Mouse (Mus musculus): Measurements from ENCODE around the gene Ropn1l. TPM values are rescaled to one million over a fixed set of nuclear protein-coding genes. Genes with fewer than 3 reads are reported as not detected.
A peak's percentile ranks its signal among the peaks of the same experiment; 100 is the strongest.

Gene Ropn1l
- polyA plus RNA-seq, 1 experiment: 10.3 TPM

DNA sequence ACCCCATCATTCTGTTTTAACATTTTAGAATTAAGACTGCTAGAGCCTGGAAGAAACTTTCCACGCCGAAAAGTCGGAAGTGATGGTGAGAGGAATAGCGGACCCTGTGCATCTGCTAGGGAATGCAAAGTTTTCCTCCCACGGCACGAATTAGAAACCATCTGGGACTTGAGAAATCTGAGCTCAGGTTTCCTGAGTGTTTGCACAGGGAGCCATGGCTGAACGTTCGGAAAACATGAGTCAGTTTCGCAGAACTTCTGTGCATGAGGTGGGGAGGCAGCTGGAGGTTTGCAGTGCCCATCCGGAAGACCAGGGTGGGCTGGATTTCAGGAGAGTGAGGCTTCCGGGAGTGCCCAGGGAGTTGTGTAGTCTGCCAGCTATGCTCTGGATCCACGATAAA is 25.0 kb downstream of the Ropn1l start:
- peak overlapping the region; percentile 67 for H3K4me2 ChIP-seq (ENCODE audit: low read depth)
- no peaks in the 10 kb centered on the region for H3K79me2 ChIP-seq (ENCODE audit: control insufficient read depth, insufficient read depth)
- no peak for TF ChIP-seq POLR2AphosphoS2 (IDR thresholded peaks at IDR 0.05; ENCODE audit: insufficient read length, low read depth)
- no peak for TF ChIP-seq E2F4 (IDR thresholded peaks at IDR 0.05; ENCODE audit: insufficient read depth)
- peak; percentile 10 to 73 (median 65) for TF ChIP-seq MYOD1 (IDR thresholded peaks at IDR 0.05; ENCODE audit: control insufficient read depth in 1 of 3, insufficient read length in 2 of 3, low read depth in 2 of 3)
- TF ChIP-seq USF1 (IDR thresholded peaks at IDR 0.05; ENCODE audit: low read depth): no peak
- peak in 1 of 3 experiments; percentile 75 for TF ChIP-seq MYOG (IDR thresholded peaks at IDR 0.05; ENCODE audit: control insufficient read depth in 1 of 3, insufficient read depth in 1 of 3, insufficient read length in 2 of 3, low read depth in 2 of 3)
- 0 out of 2 replicates have a peak, but pooled peaks have one; percentile 24 for TF ChIP-seq CEBPB (IDR thresholded peaks at IDR 0.05; ENCODE audit: insufficient read depth, poor library complexity, severe bottlenecking)
- H3K36me3 ChIP-seq (ENCODE audit: control insufficient read depth, insufficient read depth): no peaks in the 10 kb centered on the region
- H3K27me3 ChIP-seq (ENCODE audit: control insufficient read depth, insufficient read depth, insufficient read length): no peaks in the 10 kb centered on the region
- no peak overlapping the region for H3ac ChIP-seq (ENCODE audit: control insufficient read depth, insufficient read length)
- H3K4me3 ChIP-seq: no peak overlapping the region

- Histone ChIP-seq H3K79me2 (ENCODE audit: control insufficient read depth, insufficient read depth) (no peaks in the 10 kb centered on the region), H3K4me3 (no peak overlapping the region), H3K36me3 (ENCODE audit: control insufficient read depth, insufficient read depth) (no peaks in the 10 kb centered on the region), H3ac (ENCODE audit: control insufficient read depth, insufficient read length) (no peak overlapping the region), H3K27me3 (ENCODE audit: control insufficient read depth, insufficient read depth, insufficient read length) (no peaks in the 10 kb centered on the region), H3K4me2 (ENCODE audit: low read depth) (no peak overlapping the region)
- TF ChIP-seq POLR2A (IDR thresholded peaks at IDR 0.05; ENCODE audit: insufficient read length, low read depth): no peak
- no peak for TF ChIP-seq TCF3 (IDR thresholded peaks at IDR 0.05; ENCODE audit: insufficient read length, low read depth)
- TF ChIP-seq MYOG (IDR thresholded peaks at IDR 0.05; ENCODE audit: control insufficient read depth in 1 of 3, insufficient read depth in 1 of 3, insufficient read length in 2 of 3, low read depth in 2 of 3): no peak
These were observed 26.1 kb downstream of the Ropn1l start for GRCm38 (mm10) chr15:31427390-31427789.

DNA sequence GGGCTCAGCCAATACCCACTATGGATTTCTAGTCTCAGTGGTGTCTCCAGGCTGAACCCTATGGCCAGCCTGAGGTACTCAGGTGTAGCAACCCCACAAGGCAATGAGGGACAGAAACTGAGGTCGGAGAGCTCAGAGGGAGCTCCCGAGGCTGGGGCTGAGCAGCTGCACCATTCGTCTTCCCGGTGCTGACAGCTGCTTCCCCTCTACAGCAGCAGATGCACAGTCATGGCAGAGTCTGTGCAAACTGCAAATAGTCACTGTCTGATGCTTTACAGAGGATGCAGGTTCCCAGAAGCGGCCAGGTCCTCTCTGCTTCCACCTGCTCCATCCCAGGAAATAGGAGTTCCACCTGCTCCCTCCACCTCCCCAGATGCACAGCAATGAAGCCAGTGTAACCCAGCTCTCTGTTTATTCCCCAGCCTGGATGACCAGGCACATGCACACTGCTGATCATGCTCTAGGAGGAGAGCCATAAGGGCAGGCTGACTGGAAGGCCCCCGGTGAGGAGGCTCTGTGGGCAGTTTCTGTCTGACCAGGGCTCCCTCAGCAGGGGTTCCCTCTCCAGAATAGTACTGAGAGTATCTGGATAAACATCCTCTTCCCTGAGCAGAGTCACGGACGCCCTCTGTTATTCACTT is 27.4 kb downstream of the Ropn1l start:
- no peaks in the 10 kb centered on the region for H3K79me2 ChIP-seq (ENCODE audit: control insufficient read depth, insufficient read depth)
- peak overlapping the region; percentile 57 for H3K4me2 ChIP-seq (ENCODE audit: low read depth)
- no peak overlapping the region for H3ac ChIP-seq (ENCODE audit: control insufficient read depth, insufficient read length)
- TF ChIP-seq MYOD1 (IDR thresholded peaks at IDR 0.05; ENCODE audit: control insufficient read depth in 1 of 3, insufficient read length in 2 of 3, low read depth in 2 of 3): peak; percentile 92 to 99 (median 99)
- TF ChIP-seq E2F4 (IDR thresholded peaks at IDR 0.05; ENCODE audit: insufficient read depth): no peak
- TF ChIP-seq CEBPB (IDR thresholded peaks at IDR 0.05; ENCODE audit: insufficient read depth, poor library complexity, severe bottlenecking): no peak
- peak; percentile 97 for TF ChIP-seq TCF3 (IDR thresholded peaks at IDR 0.05; ENCODE audit: insufficient read length, low read depth)
- no peak for TF ChIP-seq REST (IDR thresholded peaks at IDR 0.05; ENCODE audit: insufficient read depth, insufficient read length)
- no peak for TF ChIP-seq USF1 (IDR thresholded peaks at IDR 0.05; ENCODE audit: low read depth)
- TF ChIP-seq SRF (IDR thresholded peaks at IDR 0.05; ENCODE audit: control insufficient read depth, insufficient read length, low read depth): no peak
- peak; percentile 93 for TF ChIP-seq TCF12 (IDR thresholded peaks at IDR 0.05; ENCODE audit: insufficient read depth, poor library complexity, severe bottlenecking)
- TF ChIP-seq MYOG (IDR thresholded peaks at IDR 0.05; ENCODE audit: control insufficient read depth in 1 of 3, insufficient read depth in 1 of 3, insufficient read length in 2 of 3, low read depth in 2 of 3): peak; percentile 94 to 99 (median 98)
- no peak for TF ChIP-seq POLR2AphosphoS2 (IDR thresholded peaks at IDR 0.05; ENCODE audit: insufficient read length, low read depth)
- no peak for TF ChIP-seq POLR2A (IDR thresholded peaks at IDR 0.05; ENCODE audit: insufficient read length, low read depth)
- no peak for TF ChIP-seq MAX (IDR thresholded peaks at IDR 0.05; ENCODE audit: low read depth)
- no peak overlapping the region for H3K4me3 ChIP-seq
- H3K36me3 ChIP-seq (ENCODE audit: control insufficient read depth, insufficient read depth): no peaks in the 10 kb centered on the region
- H3K27me3 ChIP-seq (ENCODE audit: control insufficient read depth, insufficient read depth, insufficient read length): no peaks in the 10 kb centered on the region

- Histone ChIP-seq H3K79me2 (ENCODE audit: control insufficient read depth, insufficient read depth) (no peaks in the 10 kb centered on the region), H3K4me2 (ENCODE audit: low read depth) (no peak overlapping the region), H3K27me3 (ENCODE audit: control insufficient read depth, insufficient read depth, insufficient read length) (no peaks in the 10 kb centered on the region), H3K4me3 (no peak overlapping the region), H3K36me3 (ENCODE audit: control insufficient read depth, insufficient read depth) (no peaks in the 10 kb centered on the region), H3ac (ENCODE audit: control insufficient read depth, insufficient read length) (no peak overlapping the region)
- TF ChIP-seq POLR2A (IDR thresholded peaks at IDR 0.05; ENCODE audit: insufficient read length, low read depth) (no peak), E2F4 (IDR thresholded peaks at IDR 0.05; ENCODE audit: insufficient read depth) (no peak), USF1 (IDR thresholded peaks at IDR 0.05; ENCODE audit: low read depth) (no peak), MAX (IDR thresholded peaks at IDR 0.05; ENCODE audit: low read depth) (no peak), REST (IDR thresholded peaks at IDR 0.05; ENCODE audit: insufficient read depth, insufficient read length) (no peak), POLR2AphosphoS2 (IDR thresholded peaks at IDR 0.05; ENCODE audit: insufficient read length, low read depth) (no peak), CEBPB (IDR thresholded peaks at IDR 0.05; ENCODE audit: insufficient read depth, poor library complexity, severe bottlenecking) (no peak), MYOD1 (IDR thresholded peaks at IDR 0.05; ENCODE audit: control insufficient read depth in 1 of 3, insufficient read length in 2 of 3, low read depth in 2 of 3) (no peak), SRF (IDR thresholded peaks at IDR 0.05; ENCODE audit: control insufficient read depth, insufficient read length, low read depth) (no peak), TCF3 (IDR thresholded peaks at IDR 0.05; ENCODE audit: insufficient read length, low read depth) (no peak), MYOG (IDR thresholded peaks at IDR 0.05; ENCODE audit: control insufficient read depth in 1 of 3, insufficient read depth in 1 of 3, insufficient read length in 2 of 3, low read depth in 2 of 3) (no peak), TCF12 (IDR thresholded peaks at IDR 0.05; ENCODE audit: insufficient read depth, poor library complexity, severe bottlenecking) (no peak)
These were observed 30.7 kb downstream of the Ropn1l start for GRCm38 (mm10) chr15:31422649-31423369.

Data from myocyte (in vitro differentiated cells).